Mouse (Mus musculus): ENCODE data around the gene Rdh5. TPM values are rescaled to one million over a fixed set of nuclear protein-coding genes. Genes with fewer than 3 reads are reported as not detected.

The Rdh5 gene
- polyA plus RNA-seq, 1 experiment from 2014 or later: 17.1 TPM

DNA sequence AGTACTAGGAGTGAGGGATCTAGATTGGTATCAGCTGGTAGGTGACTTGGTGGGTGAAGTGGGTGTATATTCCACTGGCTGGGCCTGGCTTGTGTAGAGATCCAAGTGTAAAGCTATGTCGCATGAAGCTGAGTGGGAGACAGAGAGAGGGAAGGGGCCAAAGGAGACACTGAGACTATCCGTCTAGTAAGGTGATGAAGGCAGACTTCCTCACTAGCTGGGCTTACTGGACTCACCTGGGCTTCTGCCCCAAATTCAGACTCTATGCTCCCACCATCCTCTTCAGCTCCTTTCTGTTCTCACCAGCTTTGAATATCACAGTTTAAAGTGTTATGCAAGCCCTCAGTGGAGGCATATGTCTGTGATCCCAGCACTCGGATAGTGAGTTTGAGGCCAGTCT, 6.0 kb downstream of the Rdh5 start:
- Histone ChIP-seq H3K9me3 (ENCODE audit: control insufficient read depth, low read depth, low read length) (no peaks in the 10 kb centered on the region), H3K4me3 (ENCODE audit: low read depth, low read length) (no peak overlapping the region), H3K4me1 (ENCODE audit: control insufficient read depth, insufficient read depth, low read length) (peaks cover 23% of the 10 kb centered on the region; the same call in 1 of the 2 replicates), H3K27ac (ENCODE audit: low read length) (no peak overlapping the region), H3K27me3 (ENCODE audit: control insufficient read depth, insufficient read depth, low read length) (no peaks in the 10 kb centered on the region), H3K4me2 (replicated peaks; ENCODE audit: low read depth, low read length) (no peak overlapping the region), H3K9ac (replicated peaks; ENCODE audit: low read depth, low read length) (no peak overlapping the region), H3K36me3 (ENCODE audit: control insufficient read depth, insufficient read depth, low read length) (peaks cover 35% of the 10 kb centered on the region)
- 91% methylated on average over 3 of the region's 3 CpGs for WGBS
- ATAC-seq (ENCODE audit: insufficient number of reproducible peaks, insufficient read depth, low FRiP score, low read depth): no peak

DNA sequence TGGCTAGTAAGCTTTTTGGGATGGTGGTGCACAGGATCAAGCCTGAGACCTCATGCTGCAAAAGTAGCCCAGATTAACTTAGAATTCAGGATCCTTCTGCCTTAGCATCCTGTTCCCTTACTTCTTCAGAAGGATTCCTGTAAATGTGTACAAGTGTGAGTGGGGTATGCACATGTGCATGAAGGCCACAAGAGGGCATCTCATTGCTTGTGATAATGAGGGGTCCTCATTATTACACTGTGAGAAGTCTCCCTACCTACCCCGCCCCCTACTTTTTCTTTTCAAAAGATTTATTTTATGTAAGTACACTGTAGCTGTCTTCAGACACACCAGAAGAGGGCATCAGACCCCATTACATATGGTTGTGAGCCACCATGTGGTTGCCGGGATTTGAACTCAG, 7.1 kb downstream of the Rdh5 start:
- no peak for ATAC-seq (ENCODE audit: insufficient number of reproducible peaks, insufficient read depth, low FRiP score, low read depth)
- Histone ChIP-seq H3K9me3 (ENCODE audit: control insufficient read depth, low read depth, low read length) (no peaks in the 10 kb centered on the region), H3K4me3 (ENCODE audit: low read depth, low read length) (no peak overlapping the region), H3K4me2 (replicated peaks; ENCODE audit: low read depth, low read length) (no peak overlapping the region), H3K9ac (replicated peaks; ENCODE audit: low read depth, low read length) (no peak overlapping the region), H3K27me3 (ENCODE audit: control insufficient read depth, insufficient read depth, low read length) (no peaks in the 10 kb centered on the region), H3K4me1 (ENCODE audit: control insufficient read depth, insufficient read depth, low read length) (peaks cover 19% of the 10 kb centered on the region), H3K36me3 (ENCODE audit: control insufficient read depth, insufficient read depth, low read length) (peaks cover 35% of the 10 kb centered on the region), H3K27ac (ENCODE audit: low read length) (no peak overlapping the region)
- 98% methylated on average over 2 of the region's 2 CpGs for WGBS

DNA sequence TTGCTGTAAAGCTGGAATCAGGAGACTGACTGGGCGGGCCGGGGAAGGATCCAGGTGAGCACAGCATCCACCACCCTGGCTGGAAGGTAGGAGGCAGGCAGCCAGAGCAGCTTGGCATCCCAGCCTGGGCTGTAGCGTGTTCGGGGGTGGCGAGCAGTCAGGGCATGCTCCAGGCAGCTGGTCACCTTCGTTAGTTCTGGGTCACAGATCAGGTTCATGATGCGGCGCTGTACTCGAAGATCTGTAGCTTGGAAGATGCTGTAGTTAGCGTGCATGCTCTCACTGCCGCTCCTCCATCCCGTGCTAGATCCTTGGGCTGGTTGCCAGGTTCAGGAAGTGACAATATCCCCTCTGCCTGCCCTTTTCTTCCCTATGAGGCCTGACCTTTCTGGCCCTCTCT, 9.0 kb downstream of the Rdh5 start:
- no peak overlapping the region for H3K4me2 ChIP-seq (replicated peaks; ENCODE audit: low read depth, low read length)
- H3K4me1 ChIP-seq (ENCODE audit: control insufficient read depth, insufficient read depth, low read length): peaks cover 8% of the 10 kb centered on the region
- H3K27me3 ChIP-seq (ENCODE audit: control insufficient read depth, insufficient read depth, low read length): no peaks in the 10 kb centered on the region
- H3K9me3 ChIP-seq (ENCODE audit: control insufficient read depth, low read depth, low read length): no peaks in the 10 kb centered on the region
- H3K4me3 ChIP-seq (ENCODE audit: low read depth, low read length): no peak overlapping the region
- 92% methylated on average over 12 of the region's 12 CpGs for WGBS
- H3K27ac ChIP-seq (ENCODE audit: low read length): no peak overlapping the region
- no peak overlapping the region for H3K9ac ChIP-seq (replicated peaks; ENCODE audit: low read depth, low read length)
- H3K36me3 ChIP-seq (ENCODE audit: control insufficient read depth, insufficient read depth, low read length): peaks cover 35% of the 10 kb centered on the region
- no peak for ATAC-seq (ENCODE audit: insufficient number of reproducible peaks, insufficient read depth, low FRiP score, low read depth)

DNA sequence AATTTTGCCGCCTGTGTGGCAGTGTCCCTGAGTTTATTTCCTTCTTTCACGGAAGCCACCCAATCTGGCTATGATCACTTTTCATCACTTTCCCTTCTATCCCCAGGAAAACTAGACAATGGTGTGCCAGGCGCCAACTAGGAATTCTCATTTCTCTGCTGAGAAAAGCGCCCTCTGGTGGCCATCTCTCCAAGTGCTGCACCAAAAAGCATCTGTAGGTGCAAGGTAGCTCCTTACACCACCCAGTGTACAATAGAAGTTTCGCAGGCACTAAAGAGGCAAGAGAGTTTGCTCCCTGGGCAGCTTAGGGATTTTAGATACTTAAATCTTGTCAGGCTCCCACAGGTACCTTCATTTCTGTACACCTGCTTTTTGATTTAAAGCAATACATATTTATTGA, 9.5 kb downstream of the Rdh5 start:
- no peak overlapping the region for H3K27ac ChIP-seq (ENCODE audit: low read length)
- H3K36me3 ChIP-seq (ENCODE audit: control insufficient read depth, insufficient read depth, low read length): peaks cover 35% of the 10 kb centered on the region
- no peak overlapping the region for H3K4me2 ChIP-seq (replicated peaks; ENCODE audit: low read depth, low read length)
- 8% methylated on average over 5 of the region's 5 CpGs for WGBS
- ATAC-seq (ENCODE audit: insufficient number of reproducible peaks, insufficient read depth, low FRiP score, low read depth): no peak
- no peaks in the 10 kb centered on the region for H3K27me3 ChIP-seq (ENCODE audit: control insufficient read depth, insufficient read depth, low read length)
- no peak overlapping the region for H3K9ac ChIP-seq (replicated peaks; ENCODE audit: low read depth, low read length)
- no peak overlapping the region for H3K4me3 ChIP-seq (ENCODE audit: low read depth, low read length)
- H3K9me3 ChIP-seq (ENCODE audit: control insufficient read depth, low read depth, low read length): no peaks in the 10 kb centered on the region
- peaks cover 8% of the 10 kb centered on the region for H3K4me1 ChIP-seq (ENCODE audit: control insufficient read depth, insufficient read depth, low read length)

DNA sequence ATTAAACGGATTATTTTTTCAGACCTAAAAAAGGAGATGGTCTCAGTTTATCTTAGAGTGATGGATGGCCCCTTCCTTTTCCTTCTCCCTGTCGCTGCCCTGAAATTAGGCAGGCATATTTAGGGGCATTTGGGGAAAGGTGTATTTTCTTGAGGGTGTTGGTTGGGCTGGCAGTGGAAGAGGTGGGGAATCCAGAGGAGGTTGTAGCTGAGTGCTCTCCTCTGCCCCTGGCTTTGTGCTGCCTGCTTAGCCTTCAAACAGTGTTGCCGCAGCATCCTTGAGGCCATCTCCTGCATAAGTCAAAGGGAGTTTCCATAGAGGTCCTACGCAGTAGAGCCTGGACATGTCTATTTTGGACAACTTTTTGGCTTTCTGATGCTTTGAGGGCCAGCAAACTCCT, 9.9 kb downstream of the Rdh5 start:
- Histone ChIP-seq H3K27ac (ENCODE audit: low read length) (no peak overlapping the region), H3K4me1 (ENCODE audit: control insufficient read depth, insufficient read depth, low read length) (peaks cover 8% of the 10 kb centered on the region), H3K4me2 (replicated peaks; ENCODE audit: low read depth, low read length) (no peak overlapping the region), H3K9ac (replicated peaks; ENCODE audit: low read depth, low read length) (no peak overlapping the region), H3K9me3 (ENCODE audit: control insufficient read depth, low read depth, low read length) (no peaks in the 10 kb centered on the region), H3K27me3 (ENCODE audit: control insufficient read depth, insufficient read depth, low read length) (no peaks in the 10 kb centered on the region), H3K4me3 (ENCODE audit: low read depth, low read length) (no peak overlapping the region), H3K36me3 (ENCODE audit: control insufficient read depth, insufficient read depth, low read length) (peaks cover 33% of the 10 kb centered on the region)
- no peak for ATAC-seq (ENCODE audit: insufficient number of reproducible peaks, insufficient read depth, low FRiP score, low read depth)
- WGBS: 64% methylated on average over 4 of the region's 4 CpGs

DNA sequence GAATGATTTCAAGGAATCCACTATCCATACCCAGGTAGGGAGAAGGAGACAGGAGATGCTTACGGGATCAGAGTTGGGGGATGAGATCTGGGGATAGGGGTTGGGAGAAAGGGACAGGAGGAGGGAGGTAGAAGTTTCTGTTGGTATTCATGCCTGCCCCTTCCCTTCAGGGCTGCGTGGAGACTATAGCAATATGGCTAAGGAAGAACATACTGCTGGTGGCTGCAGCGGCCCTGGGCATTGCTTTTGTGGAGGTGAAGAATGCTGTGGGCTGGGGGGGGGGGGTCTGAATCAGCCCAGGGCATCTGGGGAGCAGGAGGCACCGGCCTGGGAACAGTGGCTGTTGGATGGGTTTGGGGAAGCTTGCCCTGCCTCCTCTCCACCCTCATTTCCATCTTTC, 10.4 kb downstream of the Rdh5 start:
- 83% methylated on average over 4 of the region's 4 CpGs for WGBS

DNA sequence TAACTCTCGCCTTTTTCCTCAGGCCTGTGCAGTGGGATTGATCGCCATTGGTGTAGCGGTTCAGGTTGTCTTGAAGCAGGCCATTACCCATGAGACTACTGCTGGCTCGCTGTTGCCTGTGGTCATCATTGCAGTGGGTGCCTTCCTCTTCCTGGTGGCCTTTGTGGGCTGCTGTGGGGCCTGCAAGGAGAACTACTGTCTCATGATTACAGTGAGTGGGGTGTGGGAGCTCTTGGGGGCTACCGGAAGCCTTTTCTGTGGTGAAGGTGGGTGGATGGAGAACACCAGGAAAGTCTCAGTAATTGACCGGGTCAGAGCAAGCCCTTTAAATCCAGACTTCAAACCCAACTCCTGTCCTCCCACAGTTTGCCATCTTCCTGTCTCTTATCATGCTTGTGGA, 11.3 kb downstream of the Rdh5 start:
- no peaks in the 10 kb centered on the region for H3K27me3 ChIP-seq (ENCODE audit: control insufficient read depth, insufficient read depth, low read length)
- no peaks in the 10 kb centered on the region for H3K9me3 ChIP-seq (ENCODE audit: control insufficient read depth, low read depth, low read length)
- peak overlapping the region; percentile 68 for H3K4me2 ChIP-seq (replicated peaks; ENCODE audit: low read depth, low read length)
- 87% methylated on average over 6 of the region's 6 CpGs for WGBS
- H3K4me3 ChIP-seq (ENCODE audit: low read depth, low read length): peak overlapping the region; percentile 90; the same call in 1 of the 2 replicates
- no peak for ATAC-seq (ENCODE audit: insufficient number of reproducible peaks, insufficient read depth, low FRiP score, low read depth)
- H3K27ac ChIP-seq (ENCODE audit: low read length): no peak overlapping the region
- H3K36me3 ChIP-seq (ENCODE audit: control insufficient read depth, insufficient read depth, low read length): peaks cover 23% of the 10 kb centered on the region; the same call in 1 of the 2 replicates
- no peak overlapping the region for H3K9ac ChIP-seq (replicated peaks; ENCODE audit: low read depth, low read length)
- H3K4me1 ChIP-seq (ENCODE audit: control insufficient read depth, insufficient read depth, low read length): peaks cover 8% of the 10 kb centered on the region

More for the DNA sequence above, 10.4 kb downstream of the Rdh5 start:
- Histone ChIP-seq H3K4me2 (replicated peaks; ENCODE audit: low read depth, low read length) (no peak overlapping the region), H3K27me3 (ENCODE audit: control insufficient read depth, insufficient read depth, low read length) (no peaks in the 10 kb centered on the region), H3K4me3 (ENCODE audit: low read depth, low read length) (no peak overlapping the region), H3K4me1 (ENCODE audit: control insufficient read depth, insufficient read depth, low read length) (peaks cover 8% of the 10 kb centered on the region), H3K27ac (ENCODE audit: low read length) (no peak overlapping the region), H3K9me3 (ENCODE audit: control insufficient read depth, low read depth, low read length) (no peaks in the 10 kb centered on the region), H3K36me3 (ENCODE audit: control insufficient read depth, insufficient read depth, low read length) (peaks cover 31% of the 10 kb centered on the region; the same call in 1 of the 2 replicates), H3K9ac (replicated peaks; ENCODE audit: low read depth, low read length) (no peak overlapping the region)
- ATAC-seq (ENCODE audit: insufficient number of reproducible peaks, insufficient read depth, low FRiP score, low read depth): no peak

DNA sequence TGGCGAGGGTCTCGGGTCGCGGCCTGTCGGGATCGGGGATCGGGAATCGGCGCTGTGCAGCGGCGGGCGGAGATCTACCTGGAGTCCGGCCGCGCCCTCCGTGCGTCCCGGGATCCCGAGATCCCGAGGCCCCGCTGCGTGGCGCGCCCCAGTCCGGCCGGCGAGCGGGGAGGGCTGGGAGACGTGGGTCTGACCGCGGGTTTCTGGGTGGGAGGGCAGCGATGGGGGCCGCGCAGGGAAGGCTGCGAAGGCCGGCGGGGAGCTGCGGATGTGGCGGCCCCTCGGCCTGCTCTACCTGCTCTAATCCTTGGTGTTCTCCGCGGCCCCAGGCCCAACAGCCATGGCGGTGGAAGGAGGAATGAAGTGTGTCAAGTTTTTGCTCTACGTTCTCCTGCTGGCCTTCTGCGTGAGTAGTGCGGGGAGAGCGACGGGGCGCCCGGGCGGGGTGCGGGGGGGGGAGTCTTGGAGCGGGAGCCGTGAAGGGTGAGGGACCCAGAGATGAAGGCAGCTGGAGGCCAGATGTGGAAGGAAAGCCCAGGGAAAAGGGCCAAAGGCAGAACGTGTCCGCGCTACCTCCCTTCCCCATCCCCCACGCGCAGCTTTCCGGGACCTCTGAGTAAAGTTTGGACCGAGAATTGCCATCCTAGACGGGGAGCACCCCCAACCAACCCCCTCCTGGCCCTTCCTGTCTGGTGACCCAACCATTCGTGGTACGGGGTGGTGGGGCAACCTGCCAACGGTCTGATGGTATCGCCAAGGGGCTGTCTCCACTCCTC, 12.4 kb downstream of the Rdh5 start:
- no peaks in the 10 kb centered on the region for H3K9me3 ChIP-seq (ENCODE audit: control insufficient read depth, low read depth, low read length)
- peaks cover 20% of the 10 kb centered on the region; the same call in 1 of the 2 replicates for H3K36me3 ChIP-seq (ENCODE audit: control insufficient read depth, insufficient read depth, low read length)
- H3K4me2 ChIP-seq (replicated peaks; ENCODE audit: low read depth, low read length): peak overlapping the region; percentile 68
- peak overlapping the region; percentile 90 for H3K4me3 ChIP-seq (ENCODE audit: low read depth, low read length)
- H3K4me1 ChIP-seq (ENCODE audit: control insufficient read depth, insufficient read depth, low read length): peaks cover 8% of the 10 kb centered on the region
- WGBS: under 1% methylated on average over 66 of the region's 66 CpGs
- peak overlapping the region; percentile 90 for H3K27ac ChIP-seq (ENCODE audit: low read length)
- peak; percentile 21 for ATAC-seq (ENCODE audit: insufficient number of reproducible peaks, insufficient read depth, low FRiP score, low read depth)
- H3K9ac ChIP-seq (replicated peaks; ENCODE audit: low read depth, low read length): peak overlapping the region; percentile 96
- no peaks in the 10 kb centered on the region for H3K27me3 ChIP-seq (ENCODE audit: control insufficient read depth, insufficient read depth, low read length)
